8 mouse cellular contexts compared by ENCODE assay signal in genomic region chr3:101577361-101577760, GRCm38 (mm10). TPM values are rescaled to one million over a fixed set of nuclear protein-coding genes. Genes with fewer than 3 reads are reported as not detected.
DNase-seq lines count a peak whose midpoint lies in the region; ATAC-seq lines count a peak whose summit lies in the region.

No protein-coding gene starts in this region.

- ATAC-seq in intestine, embryonic 16.5 days = no peak

- peaks cover 47% of the 10 kb centered on the region for H3K36me3 ChIP-seq in intestine, embryonic 16.5 days (ENCODE audit: control insufficient read depth, insufficient read depth, low read length)

- H3K4me3 ChIP-seq in intestine, embryonic 16.5 days (ENCODE audit: low read length) = no peak overlapping the region

- no peaks in the 10 kb centered on the region for H3K9me3 ChIP-seq in intestine, embryonic 16.5 days (ENCODE audit: control insufficient read depth, low read length)

- no peak overlapping the region for H3K27ac ChIP-seq in intestine, embryonic 16.5 days (ENCODE audit: low read length)

- DNase-seq in adrenal gland, postnatal 10 days = peak; percentile 44
- DNase-seq in adrenal gland, postnatal 4 days (ENCODE audit: low spot score in 2 of 2) = no peak
- DNase-seq in right cerebral cortex, adult 18-20 months = peak; percentile 55
- DNase-seq in right cerebral cortex, postnatal 25 days = no peak
- peak; percentile 46 to 86 for DNase-seq in kidney, postnatal 25 days
- DNase-seq in spleen, postnatal 36 days (ENCODE audit: low spot score in 2 of 2) = no peak
- no peak for DNase-seq in spleen, postnatal 14 days (ENCODE audit: low spot score in 2 of 2)

- no peak overlapping the region for H3K4me2 ChIP-seq in intestine, embryonic 16.5 days (ENCODE audit: low read depth, low read length)

- H3K27me3 ChIP-seq in intestine, embryonic 16.5 days (replicated peaks; ENCODE audit: control insufficient read depth, insufficient read depth, low read length) = no peaks in the 10 kb centered on the region

- no peak overlapping the region for H3K9ac ChIP-seq in intestine, embryonic 16.5 days (ENCODE audit: low read depth, low read length)

- H3K4me1 ChIP-seq in intestine, embryonic 16.5 days (ENCODE audit: control insufficient read depth, insufficient read depth, low read length) = 0 out of 2 replicates have a peak, but pooled peaks cover 4% of the 10 kb centered on the region

- 56% methylated on average over 5 of the region's 5 CpGs for WGBS in intestine, embryonic 16.5 days

RNA-seq across cellular contexts. Expression of gene Atp1a1, which starts 27.1 kb away (rescaled TPM):
- 100 to 1,000 TPM; 434 to 467 TPM for total RNA-seq in adrenal gland, postnatal 10 days (2021)
- 100 to 1,000 TPM; 675 to 838 TPM for total RNA-seq in adrenal gland, postnatal 4 days (2021)
- 262 and 319 TPM in 2 replicates for polyA plus RNA-seq in intestine, embryonic 16.5 days (2015; fragmentation: Nextera tagmentation; extraction: Ambion mirVana)

Comparison
In these comparisons a context has a peak if more than half of its experiments do, and no peak if none do; other contexts are left out.
1. DNase-seq: peak in adrenal gland, postnatal 10 days (single experiment), right cerebral cortex, adult 18-20 months (single experiment) and kidney, postnatal 25 days (2 of 2); none in adrenal gland, postnatal 4 days (0 of 2), right cerebral cortex, postnatal 25 days (single experiment), spleen, postnatal 36 days (0 of 2) and spleen, postnatal 14 days (0 of 2).